Mouse (Mus musculus): ENCODE measurements around the gene Edn3. TPM values are rescaled to one million over a fixed set of nuclear protein-coding genes. Genes with fewer than 3 reads are reported as not detected.

Gene Edn3
- polyA plus RNA-seq, 1 experiment from 2014 or later = 13.9 TPM

DNA sequence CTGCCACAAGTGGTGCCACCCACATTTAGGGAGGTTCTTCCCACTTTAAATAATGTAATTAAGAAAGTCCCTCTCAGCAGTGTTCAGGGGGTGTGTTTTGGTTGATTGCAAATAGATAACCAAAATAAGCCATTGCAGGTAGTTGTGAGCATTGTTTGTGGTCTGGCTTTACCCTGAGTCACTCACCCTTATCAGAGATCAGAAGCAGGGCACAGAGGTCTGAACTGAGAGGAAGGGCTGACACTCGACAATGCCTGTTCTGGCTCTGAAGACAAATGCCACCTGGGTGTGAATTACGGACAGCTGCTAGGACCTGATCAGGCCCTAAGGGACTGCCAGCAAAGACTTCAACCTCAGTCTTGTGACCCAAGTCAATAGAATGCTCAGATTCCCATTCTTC, 47.5 kb downstream of the Edn3 start:
- H3K4me1 ChIP-seq (ENCODE audit: control insufficient read depth, insufficient read depth, low read length) = no peaks in the 10 kb centered on the region
- WGBS = 66% methylated on average over 2 of the region's 2 CpGs
- no peak overlapping the region for H3K27ac ChIP-seq (replicated peaks; ENCODE audit: low read depth, low read length)
- H3K27me3 ChIP-seq (replicated peaks; ENCODE audit: control insufficient read depth, insufficient read depth, low read length) = no peaks in the 10 kb centered on the region
- H3K36me3 ChIP-seq (ENCODE audit: control insufficient read depth, insufficient read depth, low read length) = no peaks in the 10 kb centered on the region
- peaks cover 4% of the 10 kb centered on the region; the same call in 1 of the 2 replicates for H3K9me3 ChIP-seq (ENCODE audit: control insufficient read depth, low read length)
- H3K9ac ChIP-seq (ENCODE audit: low read depth, low read length) = no peak overlapping the region
- H3K4me2 ChIP-seq (ENCODE audit: low read depth, low read length) = no peak overlapping the region
- ATAC-seq (ENCODE audit: low read depth) (no peak), DNase-seq (ENCODE audit: low spot score) (no peak)
- H3K4me3 ChIP-seq (ENCODE audit: low read depth, low read length) = no peak overlapping the region

- no peak for ATAC-seq (ENCODE audit: low read depth)
- Histone ChIP-seq H3K9me3 (ENCODE audit: control insufficient read depth, low read length) (peaks cover 4% of the 10 kb centered on the region; the same call in 1 of the 2 replicates), H3K4me1 (ENCODE audit: control insufficient read depth, insufficient read depth, low read length) (no peaks in the 10 kb centered on the region), H3K27me3 (replicated peaks; ENCODE audit: control insufficient read depth, insufficient read depth, low read length) (no peaks in the 10 kb centered on the region), H3K9ac (ENCODE audit: low read depth, low read length) (no peak overlapping the region), H3K27ac (replicated peaks; ENCODE audit: low read depth, low read length) (no peak overlapping the region), H3K36me3 (ENCODE audit: control insufficient read depth, insufficient read depth, low read length) (no peaks in the 10 kb centered on the region), H3K4me2 (ENCODE audit: low read depth, low read length) (no peak overlapping the region), H3K4me3 (ENCODE audit: low read depth, low read length) (no peak overlapping the region)
- WGBS = 20% methylated on average over 4 of the region's 4 CpGs
- DNase-seq (ENCODE audit: low spot score) = no peak
Measured at GRCm38 (mm10) chr2:174809296-174809695, 48.9 kb downstream of the Edn3 start.

DNA sequence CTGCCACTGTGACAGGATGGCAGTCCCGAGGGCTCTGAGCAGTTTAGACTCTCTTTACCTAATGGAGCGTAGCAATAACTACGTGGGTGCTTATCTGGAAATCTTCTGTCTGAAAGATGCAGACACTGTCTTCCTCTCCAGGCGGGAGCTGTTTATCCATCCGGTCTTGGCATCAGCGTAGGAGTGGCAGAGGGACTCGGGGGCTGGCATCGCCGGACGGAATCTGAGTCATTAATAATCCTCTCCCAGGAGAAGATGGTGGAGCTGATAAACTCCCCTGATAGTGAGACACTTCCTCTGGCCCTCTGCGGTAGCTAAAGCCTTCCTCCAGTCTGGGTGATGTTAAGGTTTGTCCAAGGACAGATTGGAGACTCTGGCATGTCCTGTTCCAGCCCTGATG, 52.9 kb downstream of the Edn3 start:
- H3K27ac ChIP-seq (replicated peaks; ENCODE audit: low read depth, low read length) = no peak overlapping the region
- DNase-seq (ENCODE audit: low spot score) = no peak

DNA sequence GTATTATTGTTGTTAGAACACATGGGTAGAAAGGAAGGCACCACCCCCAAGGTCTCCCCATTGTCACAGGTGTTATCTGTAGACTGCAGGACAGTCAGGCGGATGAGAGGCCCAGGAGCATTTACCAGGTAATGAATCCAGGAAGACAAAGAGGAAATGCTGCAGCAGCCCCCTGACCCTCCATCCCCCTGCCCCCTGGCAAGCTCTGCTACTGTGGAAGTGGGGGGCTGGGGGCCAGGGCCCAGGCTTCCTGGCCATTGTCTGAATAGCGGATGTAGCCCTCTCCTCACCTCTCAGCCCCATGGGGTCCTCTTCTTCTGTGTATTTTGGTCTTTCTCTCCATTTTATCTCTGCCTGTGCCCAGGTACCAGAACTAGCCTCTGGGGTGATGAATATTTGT, 55.7 kb downstream of the Edn3 start:
- H3K4me2 ChIP-seq (ENCODE audit: low read depth, low read length) = no peak overlapping the region
- DNase-seq (ENCODE audit: low spot score) = peak; percentile 28
- no peak overlapping the region for H3K27ac ChIP-seq (replicated peaks; ENCODE audit: low read depth, low read length)
- H3K9me3 ChIP-seq (ENCODE audit: control insufficient read depth, low read length) = no peaks in the 10 kb centered on the region
- no peaks in the 10 kb centered on the region for H3K27me3 ChIP-seq (replicated peaks; ENCODE audit: control insufficient read depth, insufficient read depth, low read length)
- H3K9ac ChIP-seq (ENCODE audit: low read depth, low read length) = no peak overlapping the region
- H3K4me1 ChIP-seq (ENCODE audit: control insufficient read depth, insufficient read depth, low read length) = no peaks in the 10 kb centered on the region
- no peak overlapping the region for H3K4me3 ChIP-seq (ENCODE audit: low read depth, low read length)
- 85% methylated on average over 2 of the region's 2 CpGs for WGBS
- H3K36me3 ChIP-seq (ENCODE audit: control insufficient read depth, insufficient read depth, low read length) = no peaks in the 10 kb centered on the region
- ATAC-seq (ENCODE audit: low read depth) = no peak

More for the DNA sequence above, 52.9 kb downstream of the Edn3 start:
- H3K4me3 ChIP-seq (ENCODE audit: low read depth, low read length) = no peak overlapping the region
- H3K27me3 ChIP-seq (replicated peaks; ENCODE audit: control insufficient read depth, insufficient read depth, low read length) = no peaks in the 10 kb centered on the region
- no peaks in the 10 kb centered on the region for H3K4me1 ChIP-seq (ENCODE audit: control insufficient read depth, insufficient read depth, low read length)
- H3K4me2 ChIP-seq (ENCODE audit: low read depth, low read length) = no peak overlapping the region
- WGBS = 76% methylated on average over 11 of the region's 11 CpGs
- no peak for ATAC-seq (ENCODE audit: low read depth)
- no peak overlapping the region for H3K9ac ChIP-seq (ENCODE audit: low read depth, low read length)
- H3K9me3 ChIP-seq (ENCODE audit: control insufficient read depth, low read length) = no peaks in the 10 kb centered on the region
- no peaks in the 10 kb centered on the region for H3K36me3 ChIP-seq (ENCODE audit: control insufficient read depth, insufficient read depth, low read length)

DNA sequence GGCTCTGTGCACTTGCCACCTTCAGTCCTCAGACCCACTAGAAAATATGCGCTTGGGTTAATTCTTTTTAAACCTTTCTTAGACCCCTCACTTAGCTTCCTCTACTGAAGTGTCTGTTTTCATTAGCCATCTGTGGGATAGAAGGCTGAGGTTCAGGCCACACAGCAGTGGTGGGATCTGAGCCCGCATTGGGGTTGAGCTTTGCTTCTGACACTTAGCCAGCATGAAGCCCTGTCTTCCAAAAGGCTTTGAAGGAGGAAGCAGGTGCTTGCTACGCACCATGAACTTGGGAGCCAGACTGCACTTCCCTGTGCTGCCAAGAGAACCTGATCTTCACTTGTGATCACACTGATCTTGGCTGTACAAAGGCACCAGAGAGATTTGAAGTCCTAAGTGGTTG, 59.9 kb downstream of the Edn3 start:
- WGBS = 77% methylated on average over 3 of the region's 3 CpGs
- ATAC-seq (ENCODE audit: low read depth) = no peak
- H3K9me3 ChIP-seq (ENCODE audit: control insufficient read depth, low read length) = no peaks in the 10 kb centered on the region
- H3K9ac ChIP-seq (ENCODE audit: low read depth, low read length) = no peak overlapping the region
- H3K27me3 ChIP-seq (replicated peaks; ENCODE audit: control insufficient read depth, insufficient read depth, low read length) = no peaks in the 10 kb centered on the region
- H3K4me1 ChIP-seq (ENCODE audit: control insufficient read depth, insufficient read depth, low read length) = no peaks in the 10 kb centered on the region
- no peak overlapping the region for H3K4me2 ChIP-seq (ENCODE audit: low read depth, low read length)
- H3K36me3 ChIP-seq (ENCODE audit: control insufficient read depth, insufficient read depth, low read length) = no peaks in the 10 kb centered on the region
- no peak overlapping the region for H3K27ac ChIP-seq (replicated peaks; ENCODE audit: low read depth, low read length)
- H3K4me3 ChIP-seq (ENCODE audit: low read depth, low read length) = no peak overlapping the region
- DNase-seq (ENCODE audit: low spot score) = no peak

DNA sequence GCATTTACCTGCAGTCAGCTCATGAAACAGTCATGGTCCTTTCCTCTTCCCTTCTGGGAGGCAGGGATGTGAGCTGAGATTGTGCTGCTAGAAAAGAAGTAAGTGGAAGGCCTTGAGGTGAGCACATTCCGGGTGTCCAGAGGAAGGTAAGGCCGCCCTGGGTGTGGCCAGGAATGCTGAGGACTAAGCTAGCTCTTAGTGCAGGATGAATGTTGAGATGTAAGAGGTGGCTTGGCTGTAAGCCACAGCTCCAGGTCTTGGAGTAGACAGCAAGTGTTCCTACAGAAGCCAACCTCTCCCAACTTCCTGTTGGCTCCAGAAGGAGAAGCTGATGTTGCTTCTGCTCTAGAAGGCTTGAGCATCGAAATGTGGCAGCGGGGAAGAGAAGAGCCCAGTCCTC, 67.4 kb downstream of the Edn3 start:
- Histone ChIP-seq H3K4me2 (ENCODE audit: low read depth, low read length) (no peak overlapping the region), H3K9me3 (ENCODE audit: control insufficient read depth, low read length) (no peaks in the 10 kb centered on the region), H3K4me3 (ENCODE audit: low read depth, low read length) (no peak overlapping the region), H3K27me3 (replicated peaks; ENCODE audit: control insufficient read depth, insufficient read depth, low read length) (no peaks in the 10 kb centered on the region), H3K27ac (replicated peaks; ENCODE audit: low read depth, low read length) (no peak overlapping the region), H3K4me1 (ENCODE audit: control insufficient read depth, insufficient read depth, low read length) (no peaks in the 10 kb centered on the region), H3K36me3 (ENCODE audit: control insufficient read depth, insufficient read depth, low read length) (no peaks in the 10 kb centered on the region), H3K9ac (ENCODE audit: low read depth, low read length) (no peak overlapping the region)
- 97% methylated on average over 4 of the region's 4 CpGs for WGBS
- no peak for DNase-seq (ENCODE audit: low spot score)
- no peak for ATAC-seq (ENCODE audit: low read depth)

DNA sequence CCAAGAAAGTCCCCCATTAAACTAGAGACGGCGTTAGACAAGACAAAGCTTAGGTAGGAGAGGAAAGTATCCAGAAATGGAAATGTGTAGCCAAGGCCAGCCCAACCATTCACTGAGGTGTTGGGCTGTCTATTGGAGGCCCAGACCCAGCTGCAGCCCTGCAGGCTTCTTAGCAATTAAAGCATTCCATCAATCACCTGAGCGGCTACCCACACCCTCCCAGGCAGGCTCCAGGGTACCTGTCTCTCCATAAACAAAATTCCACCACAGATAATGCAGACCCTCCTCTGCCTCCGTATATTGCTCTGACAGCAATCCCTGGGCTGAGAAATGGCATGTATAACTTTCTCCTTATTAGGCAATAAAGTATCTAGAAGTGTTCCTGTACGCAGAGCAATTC, 73.2 kb downstream of the Edn3 start:
- H3K9me3 ChIP-seq (ENCODE audit: control insufficient read depth, low read length) = no peaks in the 10 kb centered on the region
- no peak overlapping the region for H3K4me3 ChIP-seq (ENCODE audit: low read depth, low read length)
- H3K4me1 ChIP-seq (ENCODE audit: control insufficient read depth, insufficient read depth, low read length) = no peaks in the 10 kb centered on the region
- H3K27ac ChIP-seq (replicated peaks; ENCODE audit: low read depth, low read length) = no peak overlapping the region
- ATAC-seq (ENCODE audit: low read depth) (no peak), DNase-seq (ENCODE audit: low spot score) (no peak)
- H3K4me2 ChIP-seq (ENCODE audit: low read depth, low read length) = no peak overlapping the region
- whole genome bisulfite sequencing = 65% methylated on average over 5 of the region's 5 CpGs
- no peak overlapping the region for H3K9ac ChIP-seq (ENCODE audit: low read depth, low read length)
- no peaks in the 10 kb centered on the region for H3K27me3 ChIP-seq (replicated peaks; ENCODE audit: control insufficient read depth, insufficient read depth, low read length)
- H3K36me3 ChIP-seq (ENCODE audit: control insufficient read depth, insufficient read depth, low read length) = no peaks in the 10 kb centered on the region

Other genes with a start within 250 kb of the Edn3 start
- not detected in 2 replicates for gene Zfp831, start 117.1 kb upstream of the Edn3 start, polyA plus RNA-seq (2014; fragmentation: Nextera tagmentation; extraction: Ambion mirVana)
- gene Gm14444, start 249.6 kb downstream of the Edn3 start, polyA plus RNA-seq (2014; fragmentation: Nextera tagmentation; extraction: Ambion mirVana) = not detected in 2 replicates